Mouse (Mus musculus) macrophage (primary cell): ENCODE measurements around the gene Psmd5. TPM values are rescaled to one million over a fixed set of nuclear protein-coding genes. Genes with fewer than 3 reads are reported as not detected.
A peak's percentile ranks its signal among the peaks of the same experiment; 100 is the strongest.
"Not testable (repeated sequence)": the region's sequence is repeated elsewhere in the genome, so short reads cannot be mapped to it uniquely, and the experiment has no call there.

Experiments used
- H3K27ac ChIP-seq: fragments of 350-480 bp; formaldehyde crosslinking; 2 replicates; pipeline ENCODE4 v1.9.0; 2021
- H3K36me3 ChIP-seq: fragments of 350-480 bp; formaldehyde crosslinking; 2 replicates; pipeline ENCODE4 v1.9.0; 2021; ENCODE audit errors: inconsistent target
- H3K4me3 ChIP-seq: fragments of 350-480 bp; formaldehyde crosslinking; 2 replicates; pipeline ENCODE4 v1.9.0; 2021; ENCODE audit errors: inconsistent target
- H3K79me2 ChIP-seq: fragments of 350-480 bp; formaldehyde crosslinking; 2 replicates; pipeline ENCODE4 v1.9.0; 2021; ENCODE audit errors: inconsistent target
- WGBS: methylation state at CpG from one replicate; pipeline ENCODE4 v1.1.7; 2026; ENCODE audit warnings: inconsistent platforms; ENCODE audit not compliant: missing documents; 5-methylcytosine and 5-hydroxymethylcytosine counted together
- polyA plus RNA-seq: library from polyadenylated mRNA; stranded (reverse); fragments of 250-400 nt; gene quantifications from 3 replicates; pipeline ENCODE4 v1.2.4, GENCODE M21; 2018; ENCODE audit warnings: inconsistent platforms

Psmd5 gene
- polyA plus RNA-seq, 1 experiment from 2014 or later = 23.0 TPM

GRCm38 (mm10) chr2:34870520-34871474 lies 4.0 kb downstream of the Psmd5 start:
- Histone ChIP-seq H3K27ac (peak overlapping the region; percentile 80), H3K36me3 (0 out of 2 replicates have a peak, but pooled peaks cover under 1% of the 10 kb centered on the region), H3K79me2 (peaks cover 48% of the 10 kb centered on the region), H3K4me3 (peak overlapping the region; percentile 94)
- 1% methylated on average over 64 of the region's 67 CpGs for WGBS

GRCm38 (mm10) chr2:34869680-34870079 lies 5.1 kb downstream of the Psmd5 start:
- Histone ChIP-seq H3K79me2 (peaks cover 54% of the 10 kb centered on the region), H3K36me3 (peaks cover 11% of the 10 kb centered on the region), H3K27ac (peak overlapping the region; percentile 80), H3K4me3 (peak overlapping the region; percentile 94)
- 0% methylated on average over 5 of the region's 5 CpGs for WGBS

GRCm38 (mm10) chr2:34857728-34858127 lies 17.0 kb downstream of the Psmd5 start:
- no peaks in the 10 kb centered on the region for H3K79me2 ChIP-seq
- H3K36me3 ChIP-seq = peaks cover 81% of the 10 kb centered on the region
- WGBS = 96% methylated on average over 8 of the region's 8 CpGs

GRCm38 (mm10) chr2:34855265-34855664 lies 19.5 kb downstream of the Psmd5 start:
- Histone ChIP-seq H3K27ac (no peak overlapping the region), H3K79me2 (no peaks in the 10 kb centered on the region), H3K4me3 (no peak overlapping the region), H3K36me3 (peaks cover 74% of the 10 kb centered on the region)
- 96% methylated on average over 4 of the region's 4 CpGs for WGBS

More at GRCm38 (mm10) chr2:34857728-34858127, 17.0 kb downstream of the Psmd5 start:
- Histone ChIP-seq H3K27ac (no peak overlapping the region), H3K4me3 (no peak overlapping the region)

- no peak overlapping the region for H3K27ac ChIP-seq
- H3K36me3 ChIP-seq = peaks cover 6% of the 10 kb centered on the region
- WGBS = 100% methylated on average over 1 of the region's 1 CpGs
- no peaks in the 10 kb centered on the region for H3K79me2 ChIP-seq
- no peak overlapping the region for H3K4me3 ChIP-seq
Observed at GRCm38 (mm10) chr2:34847702-34848101, 27.1 kb downstream of the Psmd5 start.

GRCm38 (mm10) chr2:34843211-34843939 lies 31.4 kb downstream of the Psmd5 start:
- Histone ChIP-seq H3K4me3 (no peak overlapping the region), H3K36me3 (no peaks in the 10 kb centered on the region), H3K27ac (no peak overlapping the region), H3K79me2 (no peaks in the 10 kb centered on the region)
- 79% methylated on average over 11 of the region's 11 CpGs for WGBS

GRCm38 (mm10) chr2:34841706-34842105 lies 33.1 kb downstream of the Psmd5 start:
- WGBS = 98% methylated on average over 7 of the region's 8 CpGs

GRCm38 (mm10) chr2:34840143-34840542 lies 34.6 kb downstream of the Psmd5 start:
- H3K79me2 ChIP-seq, H3K4me3 ChIP-seq, H3K27ac ChIP-seq, H3K36me3 ChIP-seq: not testable (repeated sequence)
- 72% methylated on average over 5 of the region's 5 CpGs for WGBS

More at GRCm38 (mm10) chr2:34841706-34842105, 33.1 kb downstream of the Psmd5 start:
- H3K27ac ChIP-seq = no peak overlapping the region
- no peak overlapping the region for H3K4me3 ChIP-seq
- no peaks in the 10 kb centered on the region for H3K36me3 ChIP-seq
- no peaks in the 10 kb centered on the region for H3K79me2 ChIP-seq

- 94% methylated on average over 3 of the region's 3 CpGs for WGBS
- H3K4me3 ChIP-seq = no peak overlapping the region
- H3K36me3 ChIP-seq = no peaks in the 10 kb centered on the region
- H3K79me2 ChIP-seq = no peaks in the 10 kb centered on the region
- H3K27ac ChIP-seq = no peak overlapping the region
Observed at GRCm38 (mm10) chr2:34835669-34836068, 39.1 kb downstream of the Psmd5 start.

GRCm38 (mm10) chr2:34833624-34834023 lies 41.1 kb downstream of the Psmd5 start:
- Histone ChIP-seq H3K4me3 (no peak overlapping the region), H3K36me3 (no peaks in the 10 kb centered on the region), H3K79me2 (no peaks in the 10 kb centered on the region), H3K27ac (no peak overlapping the region)
- WGBS = 94% methylated on average over 17 of the region's 17 CpGs

GRCm38 (mm10) chr2:34832766-34833457 lies 41.9 kb downstream of the Psmd5 start, which contains the start of gene Gm34653:
Gene Gm34653 (plus strand): TSS chr2:34833007.
- not testable (repeated sequence) for H3K36me3 ChIP-seq, H3K4me3 ChIP-seq, H3K27ac ChIP-seq, H3K79me2 ChIP-seq
- WGBS = 70% methylated on average over 8 of the region's 11 CpGs

- not testable (repeated sequence) for H3K36me3 ChIP-seq, H3K27ac ChIP-seq, H3K79me2 ChIP-seq, H3K4me3 ChIP-seq
- 93% methylated on average over 14 of the region's 17 CpGs for WGBS
Observed at GRCm38 (mm10) chr2:34830066-34830465, 44.7 kb downstream of the Psmd5 start.

GRCm38 (mm10) chr2:34828026-34828425 lies 46.7 kb downstream of the Psmd5 start:
- WGBS = 11% methylated on average over 1 of the region's 1 CpGs
- H3K27ac ChIP-seq = no peak overlapping the region; the same call in 1 of the 2 replicates
- peaks cover 27% of the 10 kb centered on the region for H3K79me2 ChIP-seq
- no peaks in the 10 kb centered on the region for H3K36me3 ChIP-seq
- no peak overlapping the region for H3K4me3 ChIP-seq

- Histone ChIP-seq H3K4me3 (no peak overlapping the region), H3K36me3 (peaks cover 4% of the 10 kb centered on the region; the same call in 1 of the 2 replicates), H3K79me2 (peaks cover 32% of the 10 kb centered on the region), H3K27ac (no peak overlapping the region; the same call in 1 of the 2 replicates)
- 82% methylated on average over 4 of the region's 4 CpGs for WGBS
Observed at GRCm38 (mm10) chr2:34827591-34827990, 47.2 kb downstream of the Psmd5 start.
